Mouse (Mus musculus) forebrain, embryonic 10.5 days (tissue): ENCODE measurements around the gene Mst1r. TPM values are rescaled to one million over a fixed set of nuclear protein-coding genes. Genes with fewer than 3 reads are reported as not detected.

ENCODE experiments used
- DNase-seq: peaks from one replicate; pipeline ENCODE4 v3.0.0-alpha.2; 2017; ENCODE audit warnings: low spot score; ENCODE audit errors: extremely low spot score
- H3K27ac ChIP-seq: fragments of 300-500 bp; sonication (generic); 2 replicates; pipeline ENCODE4 v1.5.1; 2016; ENCODE audit warnings: mild to moderate bottlenecking
- H3K27me3 ChIP-seq: fragments of 300-500 bp; sonication (generic); 2 replicates; pipeline ENCODE4 v1.6.1; 2016; ENCODE audit warnings: mild to moderate bottlenecking; ENCODE audit not compliant: poor library complexity, severe bottlenecking
- H3K36me3 ChIP-seq: fragments of 300-500 bp; sonication (generic); replicated peaks from 2 replicates; pipeline ENCODE4 v1.6.1; 2016; ENCODE audit warnings: mild to moderate bottlenecking, moderate library complexity
- H3K4me1 ChIP-seq: fragments of 300-500 bp; sonication (generic); 2 replicates; pipeline ENCODE4 v1.6.1; 2016
- H3K4me3 ChIP-seq: fragments of 300-500 bp; sonication (generic); 2 replicates; pipeline ENCODE4 v1.5.1; 2016; ENCODE audit warnings: mild to moderate bottlenecking, moderate library complexity
- H3K9me3 ChIP-seq: fragments of 300-500 bp; sonication (generic); 2 replicates; pipeline ENCODE4 v1.6.1; 2016; ENCODE audit warnings: mild to moderate bottlenecking, moderate library complexity
- WGBS: fragments of 180-500 bp; shearing (Covaris S2); methylation state at CpG from one replicate; pipeline ENCODE4 v1.1.7; 2016; 5-methylcytosine and 5-hydroxymethylcytosine counted together
- polyA plus RNA-seq: library from polyadenylated mRNA; unstranded; fragments of >200 nt; fragmentation: Nextera tagmentation; extraction: Ambion mirVana; gene quantifications from 2 replicates; pipeline ENCODE4 v1.2.1, GENCODE M21; 2016

Mst1r gene
- polyA plus RNA-seq, 1 experiment from 2014 or later: 0.60 TPM

DNA sequence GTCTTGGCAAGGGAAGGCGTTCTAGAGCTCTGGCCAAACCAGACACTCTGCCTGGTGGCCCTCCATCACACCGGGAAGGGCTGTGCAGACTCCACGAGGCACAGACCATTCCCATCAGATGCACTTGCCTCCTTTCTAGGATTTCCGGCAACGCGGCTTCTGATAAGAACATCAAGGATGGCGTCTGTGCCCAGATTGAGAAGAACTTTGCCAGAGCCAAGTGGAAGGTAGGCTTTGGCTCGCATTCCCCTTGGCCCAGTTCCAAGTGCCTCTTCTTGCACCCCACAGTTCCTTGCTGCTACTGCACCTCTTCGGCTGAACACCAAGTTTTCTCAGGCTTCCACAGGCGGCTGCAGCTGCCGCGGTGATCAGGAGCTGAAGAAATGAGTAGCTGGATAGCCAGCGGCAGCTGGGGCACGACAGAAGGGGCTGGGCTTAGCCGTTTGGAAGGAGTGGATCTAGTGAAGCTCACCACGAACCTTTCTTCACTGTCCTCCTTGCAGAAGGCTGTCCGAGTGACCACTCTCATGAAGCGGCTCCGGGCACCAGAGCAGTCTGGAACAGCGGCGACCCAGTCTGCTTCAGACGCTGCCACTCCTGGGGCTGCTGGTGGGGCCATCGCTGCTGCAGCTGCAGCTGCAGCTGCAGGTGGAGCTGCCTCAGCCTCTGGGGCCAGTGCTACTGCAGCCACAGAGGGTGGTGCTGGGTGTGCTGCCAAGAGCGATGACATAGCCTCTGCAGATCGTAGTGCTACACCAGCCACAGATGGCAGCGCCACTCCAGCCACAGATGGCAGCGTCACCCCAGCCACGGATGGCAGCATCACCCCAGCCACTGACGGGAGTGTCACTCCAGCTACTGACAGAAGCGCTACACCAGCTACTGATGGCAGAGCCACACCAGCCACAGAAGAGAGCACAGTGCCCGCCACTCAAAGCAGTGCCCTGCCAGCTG, 40.8 kb downstream of the Mst1r start:
- H3K4me3 ChIP-seq: no peak overlapping the region
- DNase-seq: no peak
- H3K9me3 ChIP-seq: no peaks in the 10 kb centered on the region
- WGBS: 91% methylated on average over 31 of the region's 31 CpGs
- H3K27ac ChIP-seq: no peak overlapping the region
- H3K27me3 ChIP-seq: no peaks in the 10 kb centered on the region
- H3K4me1 ChIP-seq: peaks cover 23% of the 10 kb centered on the region
- H3K36me3 ChIP-seq: peaks cover 28% of the 10 kb centered on the region

DNA sequence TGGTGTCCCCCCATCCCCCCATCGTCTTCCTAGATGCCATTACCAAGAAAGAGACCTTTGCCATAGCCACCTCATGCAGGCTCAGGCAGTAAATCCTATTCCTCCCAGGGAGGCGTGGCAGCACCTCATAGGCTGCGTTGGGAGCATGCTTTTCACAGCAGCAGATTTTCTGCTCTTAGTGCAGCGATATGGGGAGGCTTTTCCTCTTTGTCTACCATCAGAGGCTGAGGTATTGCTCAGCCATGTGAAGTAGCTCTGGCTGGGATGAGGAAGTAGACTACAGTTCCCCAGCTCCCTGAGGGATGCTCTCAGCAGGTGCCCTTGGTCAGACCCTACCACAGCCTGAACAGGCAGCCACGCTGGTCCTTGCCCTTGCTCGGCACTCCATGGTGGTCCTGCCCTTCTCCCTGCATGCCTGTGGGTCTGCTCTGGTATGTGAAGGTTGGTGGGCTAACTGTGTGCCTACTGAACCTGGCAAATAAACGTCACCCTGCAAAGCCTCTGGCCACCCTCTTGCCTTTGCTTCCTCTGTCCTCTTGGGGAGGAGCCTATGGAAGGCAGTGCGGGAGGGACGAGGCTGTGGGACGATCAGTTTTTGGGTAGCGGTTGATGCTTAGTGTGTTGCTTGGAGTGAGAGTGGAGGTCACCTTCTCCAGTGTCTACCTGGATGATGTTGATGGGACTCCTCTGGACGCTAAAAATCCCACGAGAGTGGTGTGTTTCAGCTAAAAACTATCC, 42.7 kb downstream of the Mst1r start:
- Histone ChIP-seq H3K4me3 (no peak overlapping the region), H3K9me3 (no peaks in the 10 kb centered on the region), H3K27ac (no peak overlapping the region), H3K27me3 (no peaks in the 10 kb centered on the region), H3K36me3 (peaks cover 28% of the 10 kb centered on the region), H3K4me1 (peaks cover 28% of the 10 kb centered on the region)
- no peak for DNase-seq
- 78% methylated on average over 13 of the region's 13 CpGs for WGBS

DNA sequence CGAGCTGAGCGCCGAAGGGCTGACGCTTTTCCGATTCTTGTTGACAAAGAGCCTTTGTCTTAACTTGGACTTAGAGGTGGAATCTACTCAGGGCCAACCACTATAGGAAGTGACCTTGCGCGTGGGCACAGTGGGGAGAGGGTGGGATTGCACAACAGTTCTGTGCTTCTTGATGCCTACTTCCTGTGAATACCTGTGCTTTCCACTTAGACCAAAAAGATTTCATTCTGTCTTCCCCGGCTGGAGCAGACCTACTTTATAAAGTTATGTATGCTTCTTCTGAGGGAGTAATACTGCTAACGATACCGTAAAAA, 43.2 kb downstream of the Mst1r start, which contains the start of gene Traip:
Traip (plus strand) TSS at position 215 of the 314 bp plus-strand sequence.
- Histone ChIP-seq H3K4me1 (peaks cover 28% of the 10 kb centered on the region), H3K27ac (peak within 1 kb of the TSS; percentile 91), H3K4me3 (peak within 1 kb of the TSS; percentile 88), H3K36me3 (peaks cover 28% of the 10 kb centered on the region), H3K9me3 (no peaks in the 10 kb centered on the region), H3K27me3 (no peaks in the 10 kb centered on the region)
- no peak for DNase-seq
- 92% methylated on average over 10 of the region's 10 CpGs for WGBS

DNA sequence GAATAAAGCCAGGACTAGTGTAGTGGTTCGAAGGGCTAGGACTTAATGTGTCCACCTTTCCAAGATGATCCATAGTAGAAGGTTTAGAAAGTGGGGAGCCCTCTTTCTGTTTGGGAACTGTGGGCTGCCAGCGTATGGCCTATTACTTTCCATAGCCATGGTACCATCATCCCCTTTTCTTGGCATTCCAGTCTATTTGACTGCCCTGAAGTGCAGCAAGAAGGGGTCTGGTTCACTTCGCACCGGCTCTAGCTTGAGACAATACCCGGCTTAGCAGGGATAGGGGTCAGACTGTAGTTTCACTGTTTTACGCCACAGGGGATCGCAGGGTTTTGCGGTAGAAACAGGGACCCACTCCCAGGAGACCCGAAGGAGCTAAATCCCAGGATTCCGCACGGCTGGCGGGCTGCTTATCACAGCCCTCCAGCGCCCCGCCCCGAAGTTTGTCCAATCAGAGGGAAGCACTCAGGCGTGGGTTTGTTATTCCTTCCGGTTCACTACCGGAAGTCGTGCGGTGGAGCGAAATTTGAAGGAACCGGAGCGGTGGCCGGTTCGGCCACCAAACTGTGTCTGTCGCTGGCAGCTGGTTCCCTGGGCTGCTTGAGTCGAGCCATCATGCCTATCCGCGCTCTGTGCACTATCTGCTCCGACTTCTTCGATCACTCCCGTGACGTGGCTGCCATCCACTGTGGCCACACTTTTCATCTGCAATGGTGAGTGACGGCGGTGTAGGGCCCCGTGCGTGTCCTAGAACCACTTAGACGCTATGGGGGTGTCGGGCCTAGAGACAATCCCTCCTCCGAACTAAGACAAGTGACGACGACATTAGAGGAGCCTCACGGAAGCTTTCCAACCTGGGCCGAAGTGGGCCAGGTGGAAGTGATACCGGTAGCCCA, 44.0 kb downstream of the Mst1r start:
- DNase-seq: peak; percentile 92
- H3K9me3 ChIP-seq: no peaks in the 10 kb centered on the region
- H3K27me3 ChIP-seq: no peaks in the 10 kb centered on the region
- WGBS: 11% methylated on average over 45 of the region's 45 CpGs
- H3K4me1 ChIP-seq: peaks cover 28% of the 10 kb centered on the region
- peaks cover 33% of the 10 kb centered on the region for H3K36me3 ChIP-seq
- peak overlapping the region; percentile 91 for H3K27ac ChIP-seq
- peak overlapping the region; percentile 88 for H3K4me3 ChIP-seq

DNA sequence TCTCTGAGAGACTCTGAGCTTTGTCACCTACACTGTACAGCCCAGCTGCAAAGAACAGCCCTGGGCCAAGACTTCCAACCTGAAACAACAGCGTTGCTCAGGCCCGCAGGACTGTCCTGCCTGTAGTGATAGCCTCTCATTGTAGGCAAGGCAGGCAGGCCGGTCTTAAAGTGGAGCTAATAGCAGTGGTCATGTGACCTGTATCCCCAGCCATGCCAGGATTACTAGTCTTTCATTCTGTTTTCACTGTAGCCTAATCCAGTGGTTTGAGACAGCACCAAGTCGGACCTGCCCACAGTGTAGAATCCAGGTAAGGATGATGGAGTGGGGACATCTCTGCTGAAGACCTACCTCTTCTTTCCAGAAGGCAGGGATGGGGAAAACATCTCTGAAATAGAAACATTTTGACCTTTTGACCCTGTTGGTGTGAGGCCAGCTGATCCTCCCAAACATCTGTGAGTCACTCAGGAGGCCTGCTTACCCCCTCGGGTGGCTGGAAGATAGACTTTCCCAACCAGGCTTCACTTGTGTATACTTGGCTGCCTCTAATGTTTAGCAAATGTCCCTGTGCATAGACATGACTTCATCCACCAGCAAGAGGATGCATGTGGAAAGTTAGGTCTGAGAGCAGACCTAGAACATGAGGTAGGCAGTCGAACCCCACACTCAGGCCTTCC, 49.1 kb downstream of the Mst1r start:
- WGBS: 83% methylated on average over 6 of the region's 6 CpGs
- Histone ChIP-seq H3K27ac (no peak overlapping the region), H3K4me1 (peaks cover 29% of the 10 kb centered on the region), H3K4me3 (no peak overlapping the region), H3K27me3 (no peaks in the 10 kb centered on the region), H3K36me3 (peaks cover 58% of the 10 kb centered on the region), H3K9me3 (no peaks in the 10 kb centered on the region)
- DNase-seq: no peak

DNA sequence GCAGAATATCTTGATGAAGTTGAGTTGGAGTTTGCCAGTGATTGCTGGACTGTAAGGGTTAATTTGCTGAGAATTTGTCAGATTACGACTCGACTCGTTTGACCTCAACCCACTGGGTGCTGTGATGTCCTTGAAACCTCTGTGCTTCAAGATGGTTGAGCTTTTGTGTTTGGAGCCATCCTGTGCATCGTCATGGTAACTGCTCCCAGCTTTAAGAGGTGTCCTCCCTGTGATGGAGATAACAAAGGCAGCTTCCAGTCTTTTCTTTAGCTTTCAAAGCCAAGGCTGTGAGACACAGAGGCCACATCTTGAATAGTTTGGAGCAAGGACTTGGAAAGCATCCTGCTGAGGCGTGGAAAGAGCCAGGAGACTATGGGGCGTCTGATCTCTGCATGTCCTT, 50.5 kb downstream of the Mst1r start:
- no peak for DNase-seq
- Histone ChIP-seq H3K27ac (no peak overlapping the region), H3K4me1 (peaks cover 24% of the 10 kb centered on the region), H3K36me3 (peaks cover 72% of the 10 kb centered on the region), H3K4me3 (no peak overlapping the region), H3K9me3 (no peaks in the 10 kb centered on the region), H3K27me3 (no peaks in the 10 kb centered on the region)
- 62% methylated on average over 6 of the region's 6 CpGs for WGBS

DNA sequence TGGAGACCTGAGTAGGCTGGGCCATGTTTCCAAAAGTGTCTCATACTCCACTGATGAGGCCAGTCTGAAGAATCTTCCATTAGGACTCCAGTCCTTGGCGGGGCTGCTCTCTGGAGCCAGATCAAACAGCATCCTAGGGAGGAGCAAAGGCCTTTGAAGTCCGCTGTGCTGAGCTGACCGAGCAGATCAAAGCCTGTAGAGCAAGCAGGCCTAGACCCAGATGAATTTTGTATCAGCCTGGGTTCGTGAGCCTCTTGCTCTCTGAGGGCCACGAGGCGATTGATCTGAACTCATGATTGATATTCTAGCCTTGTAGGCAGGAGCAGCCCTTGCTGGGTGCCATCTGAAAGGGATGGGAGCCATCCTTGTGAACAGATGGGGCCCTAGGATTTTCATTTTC, 53.2 kb downstream of the Mst1r start:
- no peak overlapping the region for H3K4me3 ChIP-seq
- H3K9me3 ChIP-seq: no peaks in the 10 kb centered on the region
- DNase-seq: no peak
- H3K36me3 ChIP-seq: peaks cover 99% of the 10 kb centered on the region
- WGBS: 78% methylated on average over 6 of the region's 6 CpGs
- H3K27ac ChIP-seq: no peak overlapping the region
- H3K4me1 ChIP-seq: peaks cover 15% of the 10 kb centered on the region
- H3K27me3 ChIP-seq: no peaks in the 10 kb centered on the region

DNA sequence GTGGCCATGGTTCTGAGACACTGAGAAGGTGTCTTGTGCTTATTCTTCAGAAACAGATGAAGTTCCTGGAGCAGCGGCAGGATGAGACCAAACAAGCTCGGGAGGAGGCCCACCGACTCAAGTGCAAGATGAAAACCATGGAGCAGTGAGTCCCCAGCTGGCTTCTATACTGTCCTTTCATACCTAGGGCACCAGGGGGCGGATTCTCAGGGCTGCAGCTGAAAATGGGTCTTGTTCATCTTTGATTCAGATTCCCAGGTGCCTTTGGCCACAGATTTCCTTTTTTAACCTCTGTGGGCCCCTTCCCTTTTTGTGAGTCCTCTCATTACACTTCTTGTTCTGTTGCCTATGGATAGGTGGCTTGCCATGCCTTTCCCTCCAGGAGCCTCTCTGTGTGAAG, 54.3 kb downstream of the Mst1r start:
- Histone ChIP-seq H3K4me3 (no peak overlapping the region), H3K36me3 (peaks cover 99% of the 10 kb centered on the region), H3K9me3 (no peaks in the 10 kb centered on the region), H3K27me3 (no peaks in the 10 kb centered on the region), H3K27ac (no peak overlapping the region), H3K4me1 (peaks cover 15% of the 10 kb centered on the region)
- WGBS: 87% methylated on average over 4 of the region's 4 CpGs
- no peak for DNase-seq

DNA sequence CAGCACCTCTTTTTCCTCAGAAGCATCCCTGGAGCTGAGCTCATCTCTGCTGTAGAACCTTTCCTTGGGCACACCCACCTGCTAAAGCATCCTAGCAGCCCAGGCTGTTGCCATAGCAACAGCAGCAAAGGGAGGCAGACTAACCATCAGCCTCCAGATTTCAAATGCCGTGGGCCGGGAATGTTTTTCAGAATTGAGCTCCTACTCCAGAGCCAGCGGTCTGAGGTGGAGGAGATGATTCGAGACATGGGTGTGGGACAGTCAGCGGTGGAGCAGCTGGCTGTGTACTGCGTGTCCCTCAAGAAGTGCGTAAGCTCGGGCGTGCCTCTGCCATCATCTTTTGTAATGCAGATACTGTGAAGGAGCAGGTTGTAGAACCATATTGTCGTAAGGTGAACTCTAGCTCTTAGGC, 54.7 kb downstream of the Mst1r start:
- no peaks in the 10 kb centered on the region for H3K27me3 ChIP-seq
- DNase-seq: no peak
- WGBS: 87% methylated on average over 10 of the region's 10 CpGs
- H3K36me3 ChIP-seq: peaks cover 99% of the 10 kb centered on the region
- H3K4me1 ChIP-seq: peaks cover 15% of the 10 kb centered on the region
- H3K27ac ChIP-seq: no peak overlapping the region
- H3K9me3 ChIP-seq: no peaks in the 10 kb centered on the region
- H3K4me3 ChIP-seq: no peak overlapping the region

DNA sequence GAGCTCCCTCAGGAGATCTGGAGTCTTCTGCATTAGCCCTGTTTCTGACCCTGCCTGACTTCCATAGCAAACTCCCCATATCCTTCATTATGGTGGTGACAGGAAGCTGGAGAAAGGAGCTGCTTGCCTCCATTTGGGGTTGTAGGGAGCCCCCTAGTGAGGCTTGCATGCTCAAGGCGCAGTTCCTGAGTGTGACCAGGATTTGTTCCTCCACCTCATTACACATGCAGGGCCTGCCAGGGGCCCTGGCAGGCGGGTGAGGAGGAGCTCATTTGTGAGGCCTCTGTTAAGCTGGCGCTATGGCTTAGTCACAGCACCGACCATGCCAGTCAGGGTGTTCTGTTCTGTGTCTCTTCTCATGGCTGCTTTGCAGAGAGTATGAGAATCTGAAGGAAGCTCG, 55.2 kb downstream of the Mst1r start:
- Histone ChIP-seq H3K36me3 (peaks cover 99% of the 10 kb centered on the region), H3K27ac (no peak overlapping the region), H3K27me3 (no peaks in the 10 kb centered on the region), H3K4me3 (no peak overlapping the region), H3K4me1 (peaks cover 14% of the 10 kb centered on the region), H3K9me3 (no peaks in the 10 kb centered on the region)
- 64% methylated on average over 5 of the region's 5 CpGs for WGBS
- no peak for DNase-seq

DNA sequence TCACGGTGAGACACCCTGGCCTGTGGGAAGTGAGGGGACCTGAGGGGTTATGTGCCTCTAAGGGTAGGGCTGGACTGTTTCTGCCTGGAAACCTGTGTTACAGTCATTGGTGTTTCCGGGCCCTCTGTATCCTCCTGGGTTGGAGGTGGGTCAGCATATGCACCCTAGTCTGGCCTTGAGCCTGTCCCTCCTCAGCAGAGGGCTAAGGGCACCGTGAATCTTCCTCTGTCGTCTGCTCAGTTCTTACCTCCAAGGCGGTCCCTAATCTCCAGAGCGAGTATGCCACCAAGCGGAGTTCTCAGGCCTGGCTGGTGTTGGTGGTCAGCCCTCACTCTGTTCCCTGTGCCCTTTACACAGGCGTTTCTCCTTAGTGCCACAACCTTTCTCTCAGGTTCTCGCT, 56.2 kb downstream of the Mst1r start:
- Histone ChIP-seq H3K4me1 (peaks cover 5% of the 10 kb centered on the region; the same call in 1 of the 2 replicates), H3K27me3 (no peaks in the 10 kb centered on the region), H3K4me3 (no peak overlapping the region), H3K36me3 (peaks cover 97% of the 10 kb centered on the region), H3K9me3 (no peaks in the 10 kb centered on the region), H3K27ac (no peak overlapping the region)
- no peak for DNase-seq
- WGBS: 94% methylated on average over 9 of the region's 9 CpGs

DNA sequence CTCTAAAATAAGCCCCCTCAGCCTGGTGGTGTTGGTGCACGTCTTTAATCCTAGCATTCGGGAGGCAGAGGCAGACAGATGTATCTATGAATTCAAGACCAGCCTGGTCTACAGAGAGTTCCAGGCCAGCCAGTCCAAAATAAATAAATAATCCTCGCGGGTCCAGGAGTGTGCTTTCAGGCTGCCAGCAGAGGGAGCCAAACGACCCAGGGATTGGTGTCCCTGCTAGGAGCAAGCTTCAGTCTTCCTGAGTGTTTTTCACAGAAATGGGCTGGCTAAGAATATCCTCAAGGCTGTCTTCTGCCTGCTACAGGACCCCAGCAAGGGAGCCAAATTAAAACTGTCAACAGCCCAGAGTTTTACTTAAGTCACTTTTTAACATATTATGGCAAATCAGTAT, 57.0 kb downstream of the Mst1r start:
- DNase-seq: peak; percentile 83
- Histone ChIP-seq H3K36me3 (peaks cover 97% of the 10 kb centered on the region), H3K27ac (no peak overlapping the region), H3K4me3 (no peak overlapping the region), H3K27me3 (no peaks in the 10 kb centered on the region), H3K4me1 (peaks cover 5% of the 10 kb centered on the region; the same call in 1 of the 2 replicates), H3K9me3 (no peaks in the 10 kb centered on the region)
- 25% methylated on average over 5 of the region's 5 CpGs for whole genome bisulfite sequencing
